Mouse (Mus musculus): ENCODE measurements around the gene Gm3233. TPM values are rescaled to one million over a fixed set of nuclear protein-coding genes. Genes with fewer than 3 reads are reported as not detected.

Gene Gm3233
- polyA plus RNA-seq (2012; rRNA removed; ENCODE audit: low replicate concordance) = not detected in 2 replicates

DNA sequence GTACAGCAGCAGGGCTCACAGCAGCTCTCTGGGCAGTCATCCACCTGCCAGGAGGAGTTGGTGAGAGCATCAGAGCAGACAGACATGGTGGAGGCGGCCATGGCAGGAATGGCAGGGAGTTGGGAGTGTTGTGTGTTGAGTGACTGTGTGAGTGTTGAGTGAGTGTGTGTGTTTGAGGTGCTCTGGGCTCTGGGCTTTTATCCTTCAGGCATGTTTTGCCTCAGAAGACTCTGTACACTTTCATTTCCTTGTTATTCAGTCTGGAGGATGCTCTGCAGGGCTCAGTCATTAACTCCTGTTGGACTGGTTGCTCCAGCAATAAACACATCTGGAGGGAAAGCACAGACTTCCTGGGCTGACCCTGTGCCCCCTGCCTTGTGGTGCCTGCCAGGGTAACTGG is at the start of gene Gm3233:
Gene Gm3233, minus strand, starts transcription at position 101 of the 400 bp plus-strand sequence.

DNA sequence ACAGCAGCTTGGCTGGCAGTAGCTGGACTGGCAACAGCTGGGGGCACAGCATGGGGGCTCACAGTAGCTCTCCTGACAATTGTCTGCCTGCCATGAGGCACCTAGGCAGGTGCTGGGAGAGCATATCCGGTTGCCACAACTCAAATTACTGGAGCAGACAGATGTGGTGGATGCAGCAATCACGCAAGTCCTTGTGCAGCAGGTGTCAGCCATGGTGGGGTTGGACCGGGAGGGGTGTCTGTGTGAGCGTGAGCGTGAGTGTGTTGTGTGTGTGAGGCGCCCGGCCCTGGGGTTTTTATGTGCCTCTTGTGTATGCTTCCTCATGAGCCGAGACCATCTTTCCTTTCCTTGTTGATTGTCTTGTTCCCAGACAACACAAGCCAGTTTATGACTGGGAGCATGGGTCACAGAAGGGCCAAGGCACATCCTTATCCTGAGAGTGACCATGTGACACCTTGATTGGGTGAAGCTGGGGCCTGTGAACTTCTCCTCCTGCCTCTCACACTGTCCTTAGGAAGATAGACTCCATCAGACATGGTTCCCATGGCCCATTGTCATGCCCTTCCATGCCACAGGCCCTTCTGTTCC is 39.5 kb upstream of the Gm3233 start, which contains the start of gene Gm19668:
Gene Gm19668, minus strand, starts transcription at position 213 of the 588 bp plus-strand sequence.

DNA sequence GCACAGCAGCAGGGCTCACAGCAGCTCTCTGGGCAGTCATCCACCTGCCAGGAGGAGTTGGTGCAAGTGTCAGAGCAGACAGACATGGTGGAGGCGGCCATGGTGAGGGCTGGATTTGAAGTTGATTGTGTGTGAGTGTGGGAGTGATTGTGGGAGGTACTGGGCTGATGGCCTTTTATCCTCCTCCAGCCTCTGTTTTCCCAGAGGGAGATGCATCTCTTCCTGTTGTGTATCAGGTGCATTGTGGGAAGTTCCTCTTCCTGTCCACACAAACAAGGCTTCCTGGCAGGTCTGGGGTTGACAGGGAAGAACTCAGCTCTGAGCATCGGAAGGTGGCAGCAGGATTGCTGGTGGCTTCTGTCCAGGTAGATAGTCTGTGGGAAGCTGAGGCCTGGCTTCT is 35.5 kb upstream of the Gm3233 start, which contains the start of gene Gm9639:
Gene Gm9639, minus strand, starts transcription at position 101 of the 400 bp plus-strand sequence.

DNA sequence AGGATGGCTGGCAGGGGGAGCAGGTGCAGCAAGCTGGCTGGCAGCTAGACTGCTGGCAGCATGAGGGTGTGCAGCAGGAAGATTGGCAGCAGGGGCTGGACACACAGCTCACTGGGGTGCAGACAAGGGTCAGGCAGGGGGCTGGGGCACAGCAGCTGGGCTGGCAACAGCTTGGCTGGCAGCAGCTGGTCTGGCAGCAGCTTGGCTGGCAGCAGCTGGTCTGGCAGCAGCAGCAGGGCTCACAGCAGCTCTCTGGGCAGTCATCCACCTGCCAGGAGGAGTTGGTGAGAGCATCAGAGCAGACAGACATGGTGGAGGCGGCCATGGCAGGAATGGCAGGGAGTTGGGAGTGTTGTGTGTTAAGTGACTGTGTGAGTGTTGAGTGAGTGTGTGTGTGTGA is 28.4 kb upstream of the Gm3233 start, which contains the start of gene Gm7137:
Gene Gm7137, minus strand, starts transcription at position 325 of the 400 bp plus-strand sequence.

DNA sequence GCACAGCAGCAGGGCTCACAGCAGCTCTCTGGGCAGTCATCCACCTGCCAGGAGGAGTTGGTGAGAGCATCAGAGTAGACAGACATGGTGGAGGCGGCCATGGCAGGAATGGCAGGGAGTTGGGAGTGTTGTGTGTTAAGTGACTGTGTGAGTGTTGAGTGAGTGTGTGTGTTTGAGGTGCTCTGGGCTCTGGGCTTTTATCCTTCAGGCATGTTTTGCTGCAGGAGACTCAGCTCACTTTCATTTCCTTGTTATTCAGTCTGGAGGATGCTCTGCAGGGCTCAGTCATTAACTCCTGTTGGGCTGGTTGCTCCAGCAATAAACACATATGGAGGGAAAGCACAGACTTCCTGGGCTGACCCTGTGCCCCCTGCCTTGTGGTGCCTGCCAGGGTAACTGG is 23.0 kb upstream of the Gm3233 start, which contains the start of gene Gm3250:
Gene Gm3250, minus strand, starts transcription at position 101 of the 400 bp plus-strand sequence.

DNA sequence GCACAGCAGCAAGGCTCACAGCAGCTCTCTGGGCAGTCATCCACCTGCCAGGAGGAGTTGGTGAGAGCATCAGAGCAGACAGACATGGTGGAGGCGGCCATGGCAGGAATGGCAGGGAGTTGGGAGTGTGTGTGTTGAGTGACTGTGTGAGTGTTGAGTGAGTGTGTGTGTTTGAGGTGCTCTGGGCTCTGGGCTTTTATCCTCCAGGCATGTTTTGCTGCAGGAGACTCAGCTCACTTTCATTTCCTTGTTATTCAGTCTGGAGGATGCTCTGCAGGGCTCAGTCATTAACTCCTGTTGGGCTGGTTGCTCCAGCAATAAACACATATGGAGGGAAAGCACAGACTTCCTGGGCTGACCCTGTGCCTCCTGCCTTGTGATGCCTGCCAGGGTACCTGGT is 17.4 kb upstream of the Gm3233 start, which contains the start of gene Gm7138:
Gene Gm7138, minus strand, starts transcription at position 101 of the 400 bp plus-strand sequence.

DNA sequence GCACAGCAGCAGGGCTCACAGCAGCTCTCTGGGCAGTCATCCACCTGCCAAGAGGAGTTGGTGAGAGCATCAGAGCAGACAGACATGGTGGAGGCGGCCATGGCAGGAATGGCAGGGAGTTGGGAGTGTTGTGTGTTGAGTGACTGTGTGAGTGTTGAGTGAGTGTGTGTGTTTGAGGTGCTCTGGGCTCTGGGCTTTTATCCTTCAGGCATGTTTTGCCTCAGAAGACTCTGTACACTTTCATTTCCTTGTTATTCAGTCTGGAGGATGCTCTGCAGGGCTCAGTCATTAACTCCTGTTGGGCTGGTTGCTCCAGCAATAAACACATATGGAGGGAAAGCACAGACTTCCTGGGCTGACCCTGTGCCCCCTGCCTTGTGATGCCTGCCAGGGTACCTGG is 11.7 kb upstream of the Gm3233 start, which contains the start of gene Gm3238:
Gene Gm3238, minus strand, starts transcription at position 101 of the 400 bp plus-strand sequence.

DNA sequence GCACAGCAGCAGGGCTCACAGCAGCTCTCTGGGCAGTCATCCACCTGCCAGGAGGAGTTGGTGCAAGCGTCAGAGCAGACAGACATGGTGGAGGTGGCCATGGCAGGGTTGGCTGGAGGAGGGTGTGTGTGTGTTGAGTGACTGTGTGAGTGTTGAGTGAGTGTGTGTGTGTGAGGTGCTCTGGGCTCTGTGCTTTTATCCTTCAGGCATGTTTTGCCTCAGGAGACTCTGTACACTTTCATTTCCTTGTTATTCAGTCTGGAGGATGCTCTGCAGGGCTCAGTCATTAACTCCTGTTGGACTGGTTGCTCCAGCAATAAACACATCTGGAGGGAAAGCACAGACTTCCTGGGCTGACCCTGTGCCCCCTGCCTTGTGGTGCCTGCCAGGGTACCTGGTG is 8.2 kb downstream of the Gm3233 start, which contains the start of gene Gm9736:
Gene Gm9736, minus strand, starts transcription at position 101 of the 400 bp plus-strand sequence.

DNA sequence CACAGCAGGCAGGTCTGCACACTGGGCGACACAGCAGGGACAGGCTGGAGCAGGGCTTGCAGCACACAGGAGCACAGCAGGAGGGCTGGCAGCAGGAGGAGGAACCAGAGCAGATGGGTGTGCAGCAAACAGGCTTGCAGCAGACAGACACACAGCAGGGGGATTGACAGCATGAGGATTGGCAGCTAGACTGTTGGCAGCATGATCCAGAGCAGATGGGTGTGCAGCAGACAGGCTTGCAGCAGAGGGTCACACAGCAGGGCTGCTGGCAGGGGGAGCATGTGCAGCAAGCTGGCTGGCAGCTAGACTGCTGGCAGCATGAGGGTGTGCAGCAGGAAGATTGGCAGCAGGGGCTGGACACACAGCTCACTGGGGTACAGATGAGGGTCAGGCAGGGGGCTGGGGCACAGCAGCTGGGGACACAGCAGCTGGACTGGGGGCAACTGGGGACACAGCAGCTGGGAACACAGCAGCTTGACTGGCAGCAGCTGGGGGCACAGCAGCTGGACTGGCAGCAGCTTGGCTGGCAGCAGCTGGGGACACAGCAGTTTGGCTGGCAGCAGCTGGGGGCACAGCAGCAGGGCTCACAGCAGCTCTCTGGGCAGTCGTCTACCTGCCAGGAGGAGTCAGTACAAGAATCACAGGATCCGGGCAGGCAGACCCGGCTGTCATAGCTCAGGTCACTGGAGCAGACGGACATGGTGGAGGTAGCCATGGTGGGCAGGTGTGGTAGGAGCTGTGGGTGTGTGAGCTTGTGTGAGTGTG is 17.4 kb downstream of the Gm3233 start, which contains the start of gene Gm18596:
Gene Gm18596, minus strand, starts transcription at position 715 of the 765 bp plus-strand sequence.

DNA sequence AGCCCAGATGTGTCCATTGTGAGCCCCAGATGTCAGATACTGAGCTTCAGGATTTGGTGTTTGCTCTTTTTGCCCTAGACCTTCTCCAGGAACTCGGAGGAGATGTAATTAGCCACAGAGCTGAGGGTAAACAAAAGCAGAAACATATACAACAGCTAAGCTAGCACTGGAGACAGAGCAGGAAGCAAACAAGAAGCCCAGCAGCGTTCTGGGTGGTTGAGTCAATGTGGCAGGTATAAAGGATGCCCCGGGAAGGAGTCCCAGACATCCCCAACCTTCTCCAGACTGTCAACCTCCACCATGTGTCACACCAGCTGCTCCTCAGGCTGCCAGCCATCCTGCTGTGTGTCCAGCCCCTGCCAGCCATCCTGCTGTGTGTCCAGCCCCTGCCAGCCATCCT is 33.3 kb downstream of the Gm3233 start, which contains the start of gene Gm10100:
Gene Gm10100, plus strand, starts transcription at position 301 of the 400 bp plus-strand sequence.

DNA sequence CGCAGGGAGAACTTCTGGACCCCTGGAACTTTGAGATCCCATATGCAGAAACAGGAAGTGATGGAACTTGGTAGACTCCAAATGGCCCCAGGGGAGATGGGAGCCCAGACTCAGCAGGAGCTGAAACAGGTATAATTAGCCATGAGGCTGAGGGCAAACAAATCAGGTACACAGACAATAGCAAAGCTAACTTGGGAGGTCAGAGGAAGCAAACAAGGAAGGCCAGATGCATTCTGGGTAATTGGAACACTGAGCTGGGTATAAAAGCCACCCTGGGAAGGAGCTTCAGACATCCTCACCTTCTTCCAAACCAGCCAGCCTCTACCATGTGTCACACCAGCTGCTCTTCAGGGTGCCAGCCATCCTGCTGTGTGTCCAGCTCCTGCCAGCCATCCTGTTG is 39.2 kb downstream of the Gm3233 start, which contains the start of gene Krtap12-1:
Gene Krtap12-1, plus strand, starts transcription at position 301 of the 400 bp plus-strand sequence.

DNA sequence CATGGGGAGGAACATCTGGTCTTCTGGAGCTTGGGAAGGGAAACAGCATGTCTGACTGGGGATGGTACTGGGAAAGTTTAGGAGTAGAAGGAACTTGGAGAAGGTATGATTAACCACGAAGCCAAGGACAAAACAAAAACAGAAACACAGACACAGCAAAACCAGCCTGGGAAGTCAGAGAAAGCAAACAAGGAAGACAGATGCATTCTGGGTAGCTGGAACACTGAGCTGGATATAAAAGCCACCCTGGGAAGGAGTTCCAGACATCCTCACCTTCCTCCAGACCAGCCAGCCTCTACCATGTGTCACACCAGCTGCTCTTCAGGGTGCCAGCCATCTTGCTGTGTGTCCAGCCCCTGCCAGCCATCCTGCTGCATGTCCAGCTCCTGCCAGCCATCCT is 44.0 kb downstream of the Gm3233 start, which contains the start of gene Gm10142:
Gene Gm10142, plus strand, starts transcription at position 301 of the 400 bp plus-strand sequence.

DNA sequence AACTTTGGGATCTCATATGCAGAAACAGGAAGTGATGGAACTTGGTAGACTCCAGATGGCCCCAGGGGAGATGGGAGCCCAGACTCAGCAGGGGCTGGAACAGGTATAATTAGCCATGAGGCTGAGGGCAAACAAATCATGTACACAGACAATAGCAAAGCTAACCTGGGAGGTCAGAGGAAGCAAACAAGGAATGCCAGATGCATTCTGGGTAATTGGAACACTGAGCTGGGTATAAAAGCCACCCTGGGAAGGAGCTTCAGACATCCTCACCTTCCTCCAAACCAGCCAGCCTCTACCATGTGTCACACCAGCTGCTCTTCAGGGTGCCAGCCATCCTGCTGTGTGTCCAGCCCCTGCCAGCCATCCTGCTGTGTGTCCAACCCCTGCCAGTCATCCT is 48.3 kb downstream of the Gm3233 start, which contains the start of gene Gm10024:
Gene Gm10024, plus strand, starts transcription at position 301 of the 400 bp plus-strand sequence.

Other genes starting within 250 kb of the Gm3233 start
- 19.1 and 32.2 TPM in 2 replicates for gene Fam207a, start 243.9 kb downstream of the Gm3233 start, polyA plus RNA-seq (2012; rRNA removed; ENCODE audit: low replicate concordance)
- 24.9 and 35.8 TPM in 2 replicates for gene Itgb2, start 229.4 kb downstream of the Gm3233 start, polyA plus RNA-seq (2012; rRNA removed; ENCODE audit: low replicate concordance)
- 234 and 258 TPM in 2 replicates for gene Pttg1ip, start 178.0 kb downstream of the Gm3233 start, polyA plus RNA-seq (2012; rRNA removed; ENCODE audit: low replicate concordance)
- 253 and 352 TPM in 2 replicates for gene Sumo3, start 153.6 kb downstream of the Gm3233 start, polyA plus RNA-seq (2012; rRNA removed; ENCODE audit: low replicate concordance)
- 0.84 TPM in 1 of 2 replicates, not detected in the other for gene Gm49325, start 153.5 kb downstream of the Gm3233 start, polyA plus RNA-seq (2012; rRNA removed; ENCODE audit: low replicate concordance)
- gene Ube2g2, start 137.4 kb downstream of the Gm3233 start, polyA plus RNA-seq (2012; rRNA removed; ENCODE audit: low replicate concordance) = 60.5 and 66.2 TPM in 2 replicates
- gene Tspear, start 73.1 kb downstream of the Gm3233 start, polyA plus RNA-seq (2012; rRNA removed; ENCODE audit: low replicate concordance) = 1.1 TPM in 1 of 2 replicates, not detected in the other
- gene Gm19402, start 68.9 kb downstream of the Gm3233 start, polyA plus RNA-seq (2012; rRNA removed; ENCODE audit: low replicate concordance) = not detected in 2 replicates
- gene Gm9508, start 62.4 kb downstream of the Gm3233 start, polyA plus RNA-seq (2012; rRNA removed; ENCODE audit: low replicate concordance) = not detected in 2 replicates
- not detected in 2 replicates for gene Gm10272, start 53.1 kb downstream of the Gm3233 start, polyA plus RNA-seq (2012; rRNA removed; ENCODE audit: low replicate concordance)
- not detected in 2 replicates for gene Gm10024, start 48.2 kb downstream of the Gm3233 start, polyA plus RNA-seq (2012; rRNA removed; ENCODE audit: low replicate concordance)
- not detected in 2 replicates for gene Gm10142, start 43.9 kb downstream of the Gm3233 start, polyA plus RNA-seq (2012; rRNA removed; ENCODE audit: low replicate concordance)
- gene Krtap12-1, start 39.1 kb downstream of the Gm3233 start, polyA plus RNA-seq (2012; rRNA removed; ENCODE audit: low replicate concordance) = not detected in 2 replicates
- gene Gm10100, start 33.2 kb downstream of the Gm3233 start, polyA plus RNA-seq (2012; rRNA removed; ENCODE audit: low replicate concordance) = not detected in 2 replicates
- not detected in 2 replicates for gene Gm18596, start 17.0 kb downstream of the Gm3233 start, polyA plus RNA-seq (2012; rRNA removed; ENCODE audit: low replicate concordance)
- gene Gm9736, start 8.3 kb downstream of the Gm3233 start, polyA plus RNA-seq (2012; rRNA removed; ENCODE audit: low replicate concordance) = not detected in 2 replicates
- not detected in 2 replicates for gene Gm3238, start 11.6 kb upstream of the Gm3233 start, polyA plus RNA-seq (2012; rRNA removed; ENCODE audit: low replicate concordance)
- not detected in 2 replicates for gene Gm7138, start 17.3 kb upstream of the Gm3233 start, polyA plus RNA-seq (2012; rRNA removed; ENCODE audit: low replicate concordance)
- gene Gm3250, start 22.9 kb upstream of the Gm3233 start, polyA plus RNA-seq (2012; rRNA removed; ENCODE audit: low replicate concordance) = not detected in 2 replicates
- not detected in 2 replicates for gene Gm7137, start 28.5 kb upstream of the Gm3233 start, polyA plus RNA-seq (2012; rRNA removed; ENCODE audit: low replicate concordance)
- not detected in 2 replicates for gene Gm9639, start 35.4 kb upstream of the Gm3233 start, polyA plus RNA-seq (2012; rRNA removed; ENCODE audit: low replicate concordance)
- not detected in 2 replicates for gene Gm19668, start 39.5 kb upstream of the Gm3233 start, polyA plus RNA-seq (2012; rRNA removed; ENCODE audit: low replicate concordance)
- not detected in 2 replicates for gene Gm9507, start 52.2 kb upstream of the Gm3233 start, polyA plus RNA-seq (2012; rRNA removed; ENCODE audit: low replicate concordance)
- not detected in 2 replicates for gene Gm2696, start 55.0 kb upstream of the Gm3233 start, polyA plus RNA-seq (2012; rRNA removed; ENCODE audit: low replicate concordance)
- gene Krtap10-4, start 67.4 kb upstream of the Gm3233 start, polyA plus RNA-seq (2012; rRNA removed; ENCODE audit: low replicate concordance) = not detected in 2 replicates
- gene Krtap10-10, start 76.3 kb upstream of the Gm3233 start, polyA plus RNA-seq (2012; rRNA removed; ENCODE audit: low replicate concordance) = not detected in 2 replicates
- not detected in 2 replicates for gene Gm36176, start 87.1 kb upstream of the Gm3233 start, polyA plus RNA-seq (2012; rRNA removed; ENCODE audit: low replicate concordance)
- gene Gm10318, start 93.2 kb upstream of the Gm3233 start, polyA plus RNA-seq (2012; rRNA removed; ENCODE audit: low replicate concordance) = not detected in 2 replicates
- gene Gm3285, start 102.3 kb upstream of the Gm3233 start, polyA plus RNA-seq (2012; rRNA removed; ENCODE audit: low replicate concordance) = not detected in 2 replicates
- 7.8 and 12.9 TPM in 2 replicates for gene Lrrc3, start 142.9 kb upstream of the Gm3233 start, polyA plus RNA-seq (2012; rRNA removed; ENCODE audit: low replicate concordance)
- 0.69 and 2.5 TPM in 2 replicates for gene Trpm2, start 210.9 kb upstream of the Gm3233 start, polyA plus RNA-seq (2012; rRNA removed; ENCODE audit: low replicate concordance)
- 57.2 and 59.7 TPM in 2 replicates for gene 1810043G02Rik, start 218.8 kb upstream of the Gm3233 start, polyA plus RNA-seq (2012; rRNA removed; ENCODE audit: low replicate concordance)

All from subcutaneous adipose tissue, adult 2 months (tissue).